Mouse (Mus musculus): ENCODE results near the gene Apoc2. TPM values are rescaled to one million over a fixed set of nuclear protein-coding genes. Genes with fewer than 3 reads are reported as not detected.
A peak's percentile ranks its signal among the peaks of the same experiment; 100 is the strongest.

Apoc2 gene
- total and polyA plus RNA-seq, 2 experiments from 2014 or later: 0.78 TPM; not detected in 1

DNA sequence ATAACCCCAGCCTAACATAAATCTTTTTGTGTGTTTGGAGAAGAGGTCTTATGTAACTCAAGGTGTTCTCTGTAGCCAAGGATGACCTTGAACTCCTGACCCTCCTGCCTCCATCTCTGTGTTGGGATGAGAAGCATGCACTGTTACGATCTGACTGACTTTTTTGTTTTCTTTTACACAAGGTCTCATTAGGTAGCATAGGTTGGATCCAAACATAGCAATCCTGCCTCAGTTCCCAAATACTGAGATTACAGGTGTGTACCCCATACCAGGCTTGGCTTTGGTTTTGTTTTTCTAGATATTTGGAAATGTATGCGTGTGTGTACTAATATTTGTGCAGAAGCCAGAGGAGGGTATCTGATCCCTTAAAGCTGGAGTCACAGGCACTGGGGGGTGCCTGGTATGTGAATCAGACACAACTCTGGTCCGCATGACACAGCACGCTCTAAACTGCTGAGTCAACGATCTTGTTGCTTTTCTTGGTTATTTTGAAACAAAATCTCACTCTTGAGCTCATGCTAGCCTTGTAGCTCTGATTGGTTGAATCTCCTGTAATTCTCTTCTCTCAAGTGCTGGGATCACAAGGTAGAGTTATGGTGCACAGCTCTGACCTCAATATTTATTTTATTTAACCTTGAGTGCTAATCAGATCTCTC, 40.7 kb upstream of the Apoc2 start:
- H3K4me1 ChIP-seq (ENCODE audit: control insufficient read depth, insufficient read depth): peaks cover 8% of the 10 kb centered on the region; the same call in 1 of the 2 replicates
- H3K4me2 ChIP-seq (ENCODE audit: low read depth, low read length): no peak overlapping the region
- DNase-seq (ENCODE audit: low spot score) (no peak), ATAC-seq (ENCODE audit: insufficient read depth, low read depth) (no peak)
- WGBS: 86% methylated on average over 5 of the region's 5 CpGs
- no peak overlapping the region for H3K9ac ChIP-seq (replicated peaks; ENCODE audit: low read depth, low read length)
- H3K4me3 ChIP-seq (ENCODE audit: low read depth, low read length): no peak overlapping the region
- TF ChIP-seq EP300 (IDR thresholded peaks at IDR 0.05; ENCODE audit: low read depth) (no peak), CTCF (IDR thresholded peaks at IDR 0.05; ENCODE audit: low read depth) (no peak)
- no peaks in the 10 kb centered on the region for H3K27me3 ChIP-seq (ENCODE audit: control insufficient read depth, insufficient read depth, low read length)
- no peak overlapping the region for H3K27ac ChIP-seq (ENCODE audit: low read depth)
- H3K36me3 ChIP-seq (replicated peaks; ENCODE audit: control insufficient read depth, insufficient read depth, low read length): peaks cover 19% of the 10 kb centered on the region
- H3K9me3 ChIP-seq (replicated peaks; ENCODE audit: control insufficient read depth, low read length): peaks cover 11% of the 10 kb centered on the region; the same call in 1 of the 2 replicates

DNA sequence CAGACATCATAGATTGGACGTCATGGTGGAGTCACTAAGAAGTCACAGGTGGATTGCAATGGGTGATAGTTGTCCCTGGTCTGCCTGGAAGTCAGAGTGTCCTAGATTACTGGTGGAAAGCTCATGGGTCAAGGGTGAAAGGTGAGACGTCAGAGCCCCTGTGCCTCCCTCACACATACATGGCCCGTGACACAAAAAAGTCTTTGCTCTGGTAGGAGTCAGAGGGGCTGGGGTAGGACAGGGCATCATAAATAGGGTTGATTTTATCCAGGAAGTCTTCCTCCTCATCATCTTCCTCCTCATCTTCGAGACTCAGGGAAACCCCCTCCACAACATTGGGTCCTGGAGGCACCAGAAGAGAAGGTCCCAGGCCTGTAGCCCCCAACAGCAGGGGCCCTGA, 39.6 kb upstream of the Apoc2 start:
- Histone ChIP-seq H3K9me3 (replicated peaks; ENCODE audit: control insufficient read depth, low read length) (peaks cover 11% of the 10 kb centered on the region; the same call in 1 of the 2 replicates), H3K27me3 (ENCODE audit: control insufficient read depth, insufficient read depth, low read length) (no peaks in the 10 kb centered on the region), H3K27ac (ENCODE audit: low read depth) (no peak overlapping the region), H3K4me3 (ENCODE audit: low read depth, low read length) (no peak overlapping the region), H3K4me1 (ENCODE audit: control insufficient read depth, insufficient read depth) (peaks cover 8% of the 10 kb centered on the region; the same call in 1 of the 2 replicates), H3K4me2 (ENCODE audit: low read depth, low read length) (no peak overlapping the region), H3K9ac (replicated peaks; ENCODE audit: low read depth, low read length) (no peak overlapping the region), H3K36me3 (replicated peaks; ENCODE audit: control insufficient read depth, insufficient read depth, low read length) (peaks cover 29% of the 10 kb centered on the region)
- DNase-seq (ENCODE audit: low spot score) (no peak), ATAC-seq (ENCODE audit: insufficient read depth, low read depth) (no peak)
- WGBS: 90% methylated on average over 4 of the region's 4 CpGs
- TF ChIP-seq CTCF (IDR thresholded peaks at IDR 0.05; ENCODE audit: low read depth) (no peak), EP300 (IDR thresholded peaks at IDR 0.05; ENCODE audit: low read depth) (no peak)

DNA sequence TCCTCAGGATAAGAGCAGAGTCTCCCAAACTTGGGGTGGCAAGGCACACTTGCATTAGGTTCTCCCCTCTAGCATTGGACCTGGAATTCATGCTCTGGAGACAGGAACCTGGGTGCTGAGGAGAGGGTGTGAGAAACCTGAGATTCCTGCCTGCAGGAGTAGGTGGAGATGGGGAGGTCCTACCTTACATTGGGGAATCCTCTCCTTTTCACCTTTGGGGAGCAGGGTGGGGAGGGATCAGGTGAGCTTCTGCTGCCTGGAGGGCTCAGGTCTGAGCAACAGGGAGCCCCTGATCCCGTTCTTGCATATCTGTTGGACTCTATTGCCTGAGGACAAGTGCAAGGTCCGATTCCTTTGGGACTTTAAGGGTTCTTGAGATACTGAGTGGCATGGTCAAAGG, 39.1 kb upstream of the Apoc2 start:
- Histone ChIP-seq H3K9ac (replicated peaks; ENCODE audit: low read depth, low read length) (no peak overlapping the region), H3K27ac (ENCODE audit: low read depth) (no peak overlapping the region), H3K27me3 (ENCODE audit: control insufficient read depth, insufficient read depth, low read length) (no peaks in the 10 kb centered on the region), H3K4me2 (ENCODE audit: low read depth, low read length) (no peak overlapping the region; the same call in 1 of the 2 replicates), H3K4me3 (ENCODE audit: low read depth, low read length) (no peak overlapping the region), H3K36me3 (replicated peaks; ENCODE audit: control insufficient read depth, insufficient read depth, low read length) (peaks cover 34% of the 10 kb centered on the region), H3K4me1 (ENCODE audit: control insufficient read depth, insufficient read depth) (peaks cover 8% of the 10 kb centered on the region; the same call in 1 of the 2 replicates), H3K9me3 (replicated peaks; ENCODE audit: control insufficient read depth, low read length) (peaks cover 11% of the 10 kb centered on the region; the same call in 1 of the 2 replicates)
- ATAC-seq (ENCODE audit: insufficient read depth, low read depth) (no peak), DNase-seq (ENCODE audit: low spot score) (no peak)
- 65% methylated on average over 2 of the region's 2 CpGs for WGBS
- TF ChIP-seq EP300 (IDR thresholded peaks at IDR 0.05; ENCODE audit: low read depth) (no peak), CTCF (IDR thresholded peaks at IDR 0.05; ENCODE audit: low read depth) (no peak)

DNA sequence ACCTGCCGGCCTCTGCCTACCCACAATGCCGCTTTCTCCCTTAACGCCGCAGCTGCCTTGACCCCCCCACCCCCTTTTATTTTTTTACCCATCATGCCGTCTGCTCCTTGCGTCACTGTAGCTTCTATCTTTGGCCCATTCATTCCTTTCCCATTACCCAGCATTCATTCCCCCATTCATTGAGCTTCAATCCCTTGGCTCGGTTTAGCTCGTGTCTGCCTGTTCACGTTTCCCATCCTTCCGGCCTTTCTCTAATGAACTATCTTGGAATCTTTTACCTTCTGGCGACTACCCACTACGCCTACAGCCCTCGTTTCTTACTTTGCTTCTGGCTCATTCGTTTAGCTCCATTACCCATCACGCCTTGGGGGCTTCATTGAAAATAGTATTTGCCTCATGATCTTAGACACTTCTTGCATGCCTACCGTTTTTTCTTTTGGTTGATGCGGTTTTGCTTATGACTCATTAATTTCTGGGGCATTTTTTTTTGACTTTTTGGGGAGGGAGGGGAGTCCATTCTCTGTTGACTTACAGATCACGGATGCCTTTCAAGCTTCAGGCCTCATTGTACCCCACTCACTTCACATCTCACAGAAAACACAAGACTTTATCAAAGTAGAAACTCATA, 38.4 kb upstream of the Apoc2 start:
- DNase-seq (ENCODE audit: low spot score): no peak
- H3K4me2 ChIP-seq (ENCODE audit: low read depth, low read length): peak overlapping the region; percentile 63
- H3K27me3 ChIP-seq (ENCODE audit: control insufficient read depth, insufficient read depth, low read length): no peaks in the 10 kb centered on the region
- 6% methylated on average over 18 of the region's 18 CpGs for WGBS
- H3K36me3 ChIP-seq (replicated peaks; ENCODE audit: control insufficient read depth, insufficient read depth, low read length): peaks cover 40% of the 10 kb centered on the region
- peaks cover 8% of the 10 kb centered on the region; the same call in 1 of the 2 replicates for H3K9me3 ChIP-seq (replicated peaks; ENCODE audit: control insufficient read depth, low read length)
- no peak for TF ChIP-seq CTCF (IDR thresholded peaks at IDR 0.05; ENCODE audit: low read depth)
- TF ChIP-seq EP300 (IDR thresholded peaks at IDR 0.05; ENCODE audit: low read depth): 0 out of 2 replicates have a peak, but pooled peaks have one; percentile 18
- H3K27ac ChIP-seq (ENCODE audit: low read depth): peak overlapping the region; percentile 86
- no peak overlapping the region for H3K9ac ChIP-seq (replicated peaks; ENCODE audit: low read depth, low read length)
- H3K4me1 ChIP-seq (ENCODE audit: control insufficient read depth, insufficient read depth): peaks cover 8% of the 10 kb centered on the region; the same call in 1 of the 2 replicates
- peak overlapping the region; percentile 36 for H3K4me3 ChIP-seq (ENCODE audit: low read depth, low read length)
- no peak for ATAC-seq (ENCODE audit: insufficient read depth, low read depth)

DNA sequence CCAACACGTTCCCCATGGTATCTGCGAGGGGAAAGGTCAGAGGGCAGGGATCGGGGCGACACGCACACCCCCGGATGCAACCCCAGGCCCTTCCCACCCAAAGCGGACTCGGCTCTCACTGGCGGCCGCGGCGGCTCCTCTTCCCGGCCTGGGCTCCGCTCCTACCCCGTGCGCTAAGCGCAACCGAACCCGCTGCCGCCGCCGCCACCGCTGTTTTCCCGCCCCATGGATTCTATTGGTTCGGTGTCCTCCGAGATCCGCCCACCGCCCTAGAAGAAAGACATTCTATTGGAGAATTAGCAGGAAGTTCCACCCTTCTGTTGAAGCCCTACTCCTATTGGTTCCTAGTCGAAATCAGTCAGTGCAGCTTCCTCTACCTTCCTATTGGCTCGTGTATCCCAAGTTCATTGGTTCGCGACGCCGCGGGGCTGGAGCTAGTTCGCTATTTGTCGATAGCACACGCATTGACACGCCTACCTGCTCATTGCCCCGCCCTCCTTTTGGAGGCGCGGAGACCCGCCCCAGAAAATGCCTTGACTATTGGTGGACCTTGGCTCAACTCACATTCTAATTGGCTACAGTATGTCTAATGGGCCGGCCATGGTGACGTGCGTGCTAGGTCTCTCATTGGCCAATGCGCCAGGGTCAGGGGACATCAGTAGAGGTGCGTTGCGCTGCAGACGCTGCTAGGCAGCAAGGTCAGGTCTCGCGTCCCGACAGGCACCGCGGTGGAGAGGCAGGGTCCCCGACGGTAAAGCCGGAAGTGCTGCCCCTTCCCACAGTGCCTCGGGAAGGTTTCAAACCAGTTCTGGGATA, 37.7 kb upstream of the Apoc2 start, which contains the start of gene Tomm40:
Tomm40 (minus strand) TSS at position 200 of the 816 bp plus-strand sequence.
- Histone ChIP-seq H3K9ac (replicated peaks; ENCODE audit: low read depth, low read length) (peak within 1 kb of the TSS; percentile 87), H3K9me3 (replicated peaks; ENCODE audit: control insufficient read depth, low read length) (0 out of 2 replicates have a peak, but pooled peaks cover under 1% of the 10 kb centered on the region), H3K4me2 (ENCODE audit: low read depth, low read length) (peak within 1 kb of the TSS; percentile 88), H3K27me3 (ENCODE audit: control insufficient read depth, insufficient read depth, low read length) (no peaks in the 10 kb centered on the region), H3K36me3 (replicated peaks; ENCODE audit: control insufficient read depth, insufficient read depth, low read length) (peaks cover 40% of the 10 kb centered on the region), H3K27ac (ENCODE audit: low read depth) (peak within 1 kb of the TSS; percentile 86), H3K4me1 (ENCODE audit: control insufficient read depth, insufficient read depth) (peaks cover 8% of the 10 kb centered on the region; the same call in 1 of the 2 replicates), H3K4me3 (ENCODE audit: low read depth, low read length) (peak within 1 kb of the TSS; percentile 74)
- DNase-seq (ENCODE audit: low spot score) (peak; percentile 100), ATAC-seq (ENCODE audit: insufficient read depth, low read depth) (peak; percentile 96)
- under 1% methylated on average over 59 of the region's 59 CpGs for WGBS
- TF ChIP-seq EP300 (IDR thresholded peaks at IDR 0.05; ENCODE audit: low read depth): no peak

All from heart, postnatal 0 days (tissue).